Mouse (Mus musculus) liver, postnatal 0 days (tissue): Measurements from ENCODE around the gene Orc5. TPM values are rescaled to one million over a fixed set of nuclear protein-coding genes. Genes with fewer than 3 reads are reported as not detected.

Experiments used
- ATAC-seq: fragments of 200-750 bp; cut with Nextera tagmentation; 2 replicates; pipeline ENCODE4 v1.8.0; 2017; ENCODE audit warnings: mild to moderate bottlenecking, moderate library complexity
- DNase-seq: peaks from one replicate; pipeline ENCODE4 v3.0.0-alpha.2; 2016
- H3K27ac ChIP-seq: fragments of 300-500 bp; sonication (generic); 2 replicates; pipeline ENCODE4 v1.5.1; 2014; ENCODE audit warnings: antibody characterized with exemption, moderate library complexity, mild to moderate bottlenecking, low read depth
- H3K27me3 ChIP-seq: fragments of 300-500 bp; sonication (generic); 2 replicates; pipeline ENCODE4 v1.6.1; 2014; ENCODE audit warnings: low read length, control low read depth, mixed read lengths; ENCODE audit not compliant: insufficient read depth
- H3K36me3 ChIP-seq: fragments of 300-500 bp; sonication (generic); replicated peaks from 2 replicates; pipeline ENCODE4 v1.6.1; 2014; ENCODE audit warnings: mild to moderate bottlenecking, control low read depth, low read length, moderate library complexity, mixed read lengths; ENCODE audit not compliant: insufficient read depth
- H3K4me1 ChIP-seq: fragments of 300-500 bp; sonication (generic); 2 replicates; pipeline ENCODE4 v1.6.1; 2014; ENCODE audit warnings: antibody characterized with exemption, mild to moderate bottlenecking, control low read depth; ENCODE audit not compliant: insufficient read depth
- H3K4me2 ChIP-seq: fragments of 300-500 bp; sonication (generic); 2 replicates; pipeline ENCODE4 v1.6.1; 2014; ENCODE audit warnings: low read depth, mild to moderate bottlenecking, low read length, moderate library complexity, mixed read lengths
- H3K4me3 ChIP-seq: fragments of 300-500 bp; sonication (generic); 2 replicates; pipeline ENCODE4 v1.5.1; 2014; ENCODE audit warnings: low read depth, low read length
- H3K9ac ChIP-seq: fragments of 300-500 bp; sonication (generic); replicated peaks from 2 replicates; pipeline ENCODE4 v1.6.1; 2014; ENCODE audit warnings: mild to moderate bottlenecking, moderate library complexity
- H3K9me3 ChIP-seq: fragments of 300-500 bp; sonication (generic); 2 replicates; pipeline ENCODE4 v1.6.1; 2016; ENCODE audit warnings: mild to moderate bottlenecking, control low read depth, low read length, mixed read lengths
- CTCF ChIP-seq: sonication (generic); IDR thresholded peaks from 2 replicates; pipeline ENCODE4 v1.5.1; 2016; ENCODE audit warnings: antibody characterized with exemption, low read depth
- EP300 ChIP-seq: IDR thresholded peaks from 2 replicates; pipeline ENCODE4 v1.6.1; 2016; ENCODE audit warnings: antibody characterized with exemption, low read depth, mild to moderate bottlenecking
- WGBS: fragments of 180-500 bp; shearing (Covaris S2); extraction: QIAGEN DNeasy Blood & Tissue Kit; methylation state at CpG from one replicate; pipeline ENCODE4 v1.1.7; 2014; ENCODE audit not compliant: insufficient replicate concordance; 5-methylcytosine and 5-hydroxymethylcytosine counted together
- polyA plus RNA-seq: library from polyadenylated mRNA; unstranded; fragments of >200 nt; fragmentation: Nextera tagmentation; extraction: Ambion mirVana; gene quantifications from 2 replicates; pipeline ENCODE4 v1.2.1, GENCODE M21; 2015

Gene Orc5
- polyA plus RNA-seq, result 26.0 and 26.3 TPM in 2 replicates

- H3K4me1 ChIP-seq, result peaks cover 23% of the 10 kb centered on the region
- peaks cover 22% of the 10 kb centered on the region for H3K36me3 ChIP-seq
- peak within 1 kb of the TSS; percentile 94 for H3K27ac ChIP-seq
- under 1% methylated on average over 31 of the region's 31 CpGs for WGBS
- H3K9ac ChIP-seq, result peak within 1 kb of the TSS; percentile 67
- no peaks in the 10 kb centered on the region; the same call in 1 of the 2 replicates for H3K9me3 ChIP-seq
- H3K4me3 ChIP-seq, result peak within 1 kb of the TSS; percentile 66
- peak; percentile 99 for ATAC-seq
- H3K27me3 ChIP-seq, result no peaks in the 10 kb centered on the region
- DNase-seq, result peak; percentile 97
- peak within 1 kb of the TSS; percentile 85 for H3K4me2 ChIP-seq
- TF ChIP-seq CTCF (no peak), EP300 (peak; percentile 73)
Measured at GRCm38 (mm10) chr5:22550033-22550551, at the start of gene Orc5. Orc5 (minus strand) TSS chr5:22550429.

- DNase-seq (no peak), ATAC-seq (no peak)
- 85% methylated on average over 4 of the region's 4 CpGs for WGBS
- no peak overlapping the region for H3K27ac ChIP-seq
- no peak overlapping the region for H3K4me2 ChIP-seq
- TF ChIP-seq EP300 (no peak), CTCF (no peak)
- no peaks in the 10 kb centered on the region for H3K27me3 ChIP-seq
- H3K9ac ChIP-seq, result no peak overlapping the region
- H3K36me3 ChIP-seq, result no peaks in the 10 kb centered on the region
- no peak overlapping the region for H3K4me3 ChIP-seq
- H3K9me3 ChIP-seq, result no peaks in the 10 kb centered on the region
- no peaks in the 10 kb centered on the region for H3K4me1 ChIP-seq
Measured at GRCm38 (mm10) chr5:22596981-22597380, 46.8 kb upstream of the Orc5 start.

- peak overlapping the region; percentile 55; the same call in 1 of the 2 replicates for H3K27ac ChIP-seq
- H3K4me2 ChIP-seq, result no peak overlapping the region; the same call in 1 of the 2 replicates
- peak; percentile 21 for DNase-seq
- ATAC-seq, result peak; percentile 87
- no peak overlapping the region for H3K4me3 ChIP-seq
- no peak overlapping the region for H3K9ac ChIP-seq
- H3K9me3 ChIP-seq, result no peaks in the 10 kb centered on the region
- TF ChIP-seq CTCF (no peak), EP300 (no peak)
- WGBS, result 52% methylated on average over 1 of the region's 1 CpGs
- no peaks in the 10 kb centered on the region for H3K36me3 ChIP-seq
- H3K27me3 ChIP-seq, result no peaks in the 10 kb centered on the region
- H3K4me1 ChIP-seq, result peaks cover 6% of the 10 kb centered on the region; the same call in 1 of the 2 replicates
Measured at GRCm38 (mm10) chr5:22589370-22589966, 39.2 kb upstream of the Orc5 start.

DNA sequence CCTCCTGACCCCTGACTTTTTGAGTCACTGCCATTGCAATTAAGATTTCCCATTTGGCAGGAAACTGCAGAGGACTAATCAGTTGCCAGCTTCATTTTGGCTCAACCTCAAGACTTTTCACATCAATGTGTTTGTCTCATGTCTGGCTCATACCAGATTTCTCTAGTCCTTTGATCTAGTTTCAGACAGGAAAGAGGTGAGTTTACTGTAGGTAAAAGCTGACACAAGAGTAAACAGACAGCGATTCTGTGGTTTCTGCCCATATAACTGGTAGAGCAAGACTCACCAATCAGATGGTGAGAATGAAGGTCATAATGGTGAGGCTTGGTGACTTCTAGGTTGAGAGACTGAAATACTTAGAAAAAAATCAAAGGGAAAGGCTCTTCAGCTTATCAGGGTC is 37.3 kb upstream of the Orc5 start:
- no peak overlapping the region for H3K4me3 ChIP-seq
- H3K36me3 ChIP-seq, result no peaks in the 10 kb centered on the region
- H3K9ac ChIP-seq, result no peak overlapping the region
- TF ChIP-seq CTCF, result no peak
- peak; percentile 12; the same call in 1 of the 2 replicates for TF ChIP-seq EP300
- WGBS, result 36% methylated on average over 1 of the region's 1 CpGs
- no peaks in the 10 kb centered on the region for H3K27me3 ChIP-seq
- peak overlapping the region; percentile 74 for H3K27ac ChIP-seq
- no peak overlapping the region; the same call in 1 of the 2 replicates for H3K4me2 ChIP-seq
- H3K9me3 ChIP-seq, result no peaks in the 10 kb centered on the region
- ATAC-seq (peak; percentile 77), DNase-seq (no peak)
- H3K4me1 ChIP-seq, result peaks cover 6% of the 10 kb centered on the region; the same call in 1 of the 2 replicates

GRCm38 (mm10) chr5:22584556-22584955 is 34.3 kb upstream of the Orc5 start:
- DNase-seq (no peak), ATAC-seq (no peak)
- no peaks in the 10 kb centered on the region for H3K36me3 ChIP-seq
- no peak overlapping the region for H3K27ac ChIP-seq
- H3K9ac ChIP-seq, result no peak overlapping the region
- no peak for TF ChIP-seq EP300
- peak; percentile 52 for TF ChIP-seq CTCF
- H3K27me3 ChIP-seq, result no peaks in the 10 kb centered on the region
- peaks cover 6% of the 10 kb centered on the region; the same call in 1 of the 2 replicates for H3K4me1 ChIP-seq
- 68% methylated on average over 2 of the region's 2 CpGs for WGBS
- no peaks in the 10 kb centered on the region for H3K9me3 ChIP-seq
- no peak overlapping the region for H3K4me3 ChIP-seq
- no peak overlapping the region for H3K4me2 ChIP-seq

GRCm38 (mm10) chr5:22578011-22578410 is 27.8 kb upstream of the Orc5 start:
- WGBS, result 71% methylated on average over 3 of the region's 3 CpGs
- no peak for DNase-seq
- H3K4me2 ChIP-seq, result no peak overlapping the region
- H3K4me3 ChIP-seq, result no peak overlapping the region
- H3K27ac ChIP-seq, result no peak overlapping the region
- no peaks in the 10 kb centered on the region for H3K4me1 ChIP-seq
- H3K9ac ChIP-seq, result no peak overlapping the region
- no peaks in the 10 kb centered on the region for H3K9me3 ChIP-seq
- no peak for ATAC-seq
- H3K36me3 ChIP-seq, result no peaks in the 10 kb centered on the region
- no peak for TF ChIP-seq EP300
- no peak for TF ChIP-seq CTCF
- no peaks in the 10 kb centered on the region for H3K27me3 ChIP-seq
